Mouse (Mus musculus) liver, embryonic 18 days (tissue): ENCODE measurements around the gene C530025M09Rik. TPM values are rescaled to one million over a fixed set of nuclear protein-coding genes. Genes with fewer than 3 reads are reported as not detected.

Experiments used
- polyA plus RNA-seq: library from polyadenylated mRNA; depleted of rRNA; stranded (reverse); fragments of >200 nt; gene quantifications from 2 replicates; pipeline ENCODE4 v1.2.3, GENCODE M21; 2012; rRNA removed

C530025M09Rik gene
- polyA plus RNA-seq, result not detected in 2 replicates

DNA sequence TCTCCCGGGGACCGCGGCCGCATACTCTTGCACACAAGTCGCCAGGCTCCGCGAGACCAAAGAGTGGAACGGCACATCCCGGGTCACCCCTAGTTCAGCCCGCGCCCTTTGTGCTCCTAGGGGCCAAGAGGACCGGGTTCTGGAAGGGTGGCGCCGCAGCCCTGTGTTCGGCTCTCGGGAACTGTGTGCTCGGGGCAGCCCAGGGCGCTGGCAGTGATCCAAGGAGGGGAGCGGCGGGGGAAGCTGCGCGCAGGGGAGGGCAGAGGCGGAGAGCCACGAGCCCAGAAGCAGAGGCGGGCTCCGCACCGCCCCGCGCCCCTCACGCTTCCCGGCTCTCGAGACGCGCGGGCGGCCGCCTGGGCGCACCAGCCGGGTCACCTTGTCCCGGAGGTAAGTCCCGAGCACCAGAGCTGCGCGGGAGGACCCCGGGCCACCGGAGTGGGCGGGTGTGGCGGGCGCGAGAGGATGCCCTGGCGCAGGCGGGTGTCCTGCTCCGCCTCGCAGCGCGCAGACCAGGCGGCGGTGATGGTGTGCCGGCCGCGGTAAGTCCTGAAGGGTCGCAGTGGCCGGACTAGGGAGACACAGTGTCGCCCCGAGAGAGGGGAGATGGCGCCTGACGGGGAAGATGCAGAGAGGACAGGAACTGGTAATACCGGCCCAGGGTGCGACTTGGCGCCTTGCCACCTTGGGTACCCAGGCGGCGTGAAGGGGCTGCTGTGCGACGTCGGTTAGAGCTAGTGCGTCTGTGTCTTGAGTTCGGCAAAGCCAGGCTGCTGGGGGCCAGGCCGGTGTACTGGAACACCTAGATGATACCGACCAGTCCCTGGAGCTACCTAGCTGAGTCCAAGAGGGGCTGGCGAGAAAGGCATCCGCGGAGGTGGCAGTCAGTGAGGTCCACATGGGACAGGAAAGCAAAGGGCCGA, at the start of gene C530025M09Rik:
Gene C530025M09Rik, minus strand, starts transcription at position 678 of the 923 bp plus-strand sequence.

DNA sequence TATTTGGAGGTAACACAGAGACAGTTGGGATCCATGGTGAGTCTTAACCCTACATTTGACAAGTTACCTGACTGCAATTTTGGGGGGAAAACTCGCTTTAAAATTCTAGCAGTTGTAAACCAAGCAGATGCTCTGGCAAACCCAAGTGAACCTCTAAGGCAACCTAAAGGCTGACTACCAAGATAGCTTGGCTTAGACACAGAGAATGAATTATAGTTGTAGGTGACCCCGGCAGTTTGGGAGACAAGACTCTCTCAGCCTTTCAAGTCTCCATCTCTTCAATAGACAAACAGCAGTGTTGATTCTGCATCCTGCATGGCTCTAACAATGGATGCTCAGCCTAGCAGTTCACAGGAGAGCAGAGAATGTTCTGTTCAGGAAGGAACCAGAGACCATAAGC, 2.1 kb downstream of the C530025M09Rik start, which contains the start of gene Syndig1:
Gene Syndig1, plus strand, starts transcription at position 301 of the 400 bp plus-strand sequence.

Other genes with a start within 250 kb of the C530025M09Rik start
- 0.03 and 0.06 TPM in 2 replicates for gene Syndig1, start 2.0 kb downstream of the C530025M09Rik start, polyA plus RNA-seq